Mouse (Mus musculus) adrenal gland, postnatal 25 days (tissue): ENCODE measurements around the gene Arhgap23. TPM values are rescaled to one million over a fixed set of nuclear protein-coding genes. Genes with fewer than 3 reads are reported as not detected.

Experiments used
- DNase-seq: peaks from one replicate; pipeline ENCODE4 v3.0.0; 2021; ENCODE audit warnings: mixed read lengths
- long read RNA-seq: library from polyadenylated mRNA; stranded (forward); transcript quantifications from one replicate; pipeline ENCODE4 v2.0.0, GENCODE M21; 2021
- total RNA-seq: library from RNA; stranded (reverse); gene quantifications from 2 replicates; pipeline ENCODE4 v1.2.3, GENCODE M21; 2021

Gene Arhgap23
- 29.5 and 37.8 TPM in 2 replicates for total RNA-seq
- long read RNA-seq, partial matches to known transcripts, result 5 of 24 reads
- long read RNA-seq, other reads (novel, unspliced or antisense), result 19 of 24 reads

DNA sequence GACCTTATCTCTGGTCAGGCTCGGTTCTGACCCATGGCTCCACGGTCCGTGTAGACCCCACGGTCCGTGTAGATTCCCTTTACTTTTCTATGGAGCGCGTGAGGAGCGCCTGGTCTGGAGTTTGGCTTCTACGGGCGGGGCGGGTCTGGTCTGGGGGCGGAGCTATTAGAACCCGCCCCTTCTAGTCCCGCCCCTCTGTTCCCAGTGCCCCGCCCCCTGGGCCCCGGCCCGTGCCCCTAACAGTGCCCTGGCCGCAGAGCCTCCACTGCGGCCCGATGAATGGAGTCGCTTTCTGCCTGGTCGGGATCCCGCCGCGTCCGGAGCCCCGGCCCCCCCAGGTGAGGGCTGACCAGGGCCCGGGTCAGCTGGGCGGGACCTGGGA, at the start of gene Arhgap23:
Gene Arhgap23, plus strand, starts transcription at position 204 of the 382 bp plus-strand sequence.
- DNase-seq, result peak; percentile 86

DNA sequence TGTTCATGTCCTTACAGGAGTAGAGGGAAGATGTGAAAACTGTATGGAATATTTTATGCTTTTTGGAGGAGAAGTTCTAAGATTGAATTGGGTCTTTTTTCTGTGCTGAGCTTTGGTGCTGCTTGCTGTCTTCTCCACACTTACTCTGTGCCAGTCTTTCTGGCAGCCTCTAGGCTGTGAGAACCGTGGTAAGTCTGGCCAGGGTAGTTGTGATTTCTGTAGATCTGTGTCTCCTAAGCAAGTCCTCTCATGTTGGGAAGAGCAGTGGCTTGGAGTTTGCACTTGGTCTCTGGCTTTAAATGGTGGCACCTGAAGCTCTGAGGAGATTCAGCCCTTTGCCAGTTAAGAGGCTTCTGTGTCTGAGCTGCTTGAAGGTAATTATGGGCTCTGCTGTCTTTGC, 49.8 kb upstream of the Arhgap23 start:
- no peak for DNase-seq

GRCm38 (mm10) chr11:97368501-97368900, 46.8 kb upstream of the Arhgap23 start:
- no peak for DNase-seq

DNA sequence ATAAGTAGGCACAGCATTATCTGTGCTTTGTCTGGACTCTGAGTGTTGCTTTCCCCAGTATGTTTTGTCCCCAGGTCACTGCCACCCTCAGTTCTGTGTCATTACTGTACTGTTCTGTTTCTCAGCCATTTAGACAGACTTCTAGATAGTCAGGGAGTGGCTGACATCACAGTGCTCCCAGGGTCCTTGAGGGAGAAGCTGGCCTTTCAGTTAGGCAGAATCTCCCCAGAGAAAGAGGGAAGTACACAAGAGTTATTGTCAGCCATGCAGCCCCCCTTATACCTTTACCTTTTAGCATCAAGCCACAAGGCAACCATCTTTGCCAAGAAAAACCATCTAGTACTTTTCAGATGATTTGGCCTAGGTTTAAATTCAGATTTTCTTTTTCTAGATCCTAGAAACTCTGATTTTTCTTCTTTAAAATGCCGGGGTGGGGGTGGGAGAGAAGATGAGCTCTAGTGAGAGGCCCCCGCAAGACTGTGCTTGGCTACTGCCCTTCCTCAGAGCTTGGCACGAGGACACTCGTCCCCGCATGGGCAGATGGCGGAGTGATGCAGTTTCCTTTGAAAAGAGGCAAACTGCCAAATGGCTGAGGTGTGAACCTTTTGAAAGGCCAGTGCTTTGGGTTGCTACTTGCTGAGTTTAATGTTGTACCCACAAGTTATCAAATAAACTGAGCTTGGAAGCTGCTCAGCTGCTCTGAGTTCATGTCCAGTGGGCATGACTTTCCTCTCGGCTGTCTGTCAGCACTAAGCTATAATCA, 44.8 kb upstream of the Arhgap23 start:
- no peak for DNase-seq

GRCm38 (mm10) chr11:97372159-97372864, 43.0 kb upstream of the Arhgap23 start:
- DNase-seq, result no peak

- no peak for DNase-seq
Observed at GRCm38 (mm10) chr11:97373402-97373801, 41.9 kb upstream of the Arhgap23 start.

DNA sequence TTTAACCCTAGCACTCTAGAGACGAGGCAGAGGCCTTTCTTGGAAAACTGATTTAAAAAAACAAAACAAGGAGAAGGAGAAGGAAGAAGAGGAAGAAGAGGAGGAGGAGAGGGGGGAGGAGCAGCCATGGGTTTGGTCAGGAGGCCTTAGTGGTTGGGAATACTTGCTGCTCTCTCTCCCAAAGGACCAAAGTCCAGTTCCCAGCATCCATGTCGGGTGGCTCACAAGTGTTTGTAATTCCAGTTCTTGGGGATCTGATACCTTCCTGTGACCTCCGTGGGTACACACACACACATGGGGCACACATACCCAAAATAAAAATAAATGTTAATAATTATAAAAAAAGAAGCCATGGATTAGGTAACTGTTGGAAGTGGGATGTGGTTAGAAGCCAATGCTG, 35.3 kb upstream of the Arhgap23 start:
- DNase-seq, result no peak

GRCm38 (mm10) chr11:97383017-97383416, 32.3 kb upstream of the Arhgap23 start:
- no peak for DNase-seq

GRCm38 (mm10) chr11:97383764-97384163, 31.6 kb upstream of the Arhgap23 start:
- no peak for DNase-seq

DNA sequence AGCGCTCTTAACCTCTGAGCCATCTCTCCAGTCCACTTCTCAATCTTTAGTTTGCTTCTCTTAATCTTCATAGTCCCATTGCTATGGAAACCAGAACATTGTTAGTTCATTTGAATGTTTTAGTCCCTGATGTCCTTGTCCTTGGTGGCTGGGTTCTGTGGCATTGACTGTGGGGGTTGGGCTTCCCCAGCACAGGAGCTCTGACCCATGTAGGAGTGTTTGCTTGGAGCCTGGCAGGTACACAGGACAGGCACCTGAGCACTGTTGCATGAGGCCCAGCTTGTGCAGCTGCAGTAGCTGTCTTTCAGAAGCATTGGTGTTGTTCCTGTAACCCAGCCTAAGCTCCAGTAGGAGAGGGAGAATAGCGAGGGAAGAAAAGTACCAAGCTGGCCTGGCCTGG, 27.5 kb upstream of the Arhgap23 start:
- DNase-seq, result peak; percentile 42

DNA sequence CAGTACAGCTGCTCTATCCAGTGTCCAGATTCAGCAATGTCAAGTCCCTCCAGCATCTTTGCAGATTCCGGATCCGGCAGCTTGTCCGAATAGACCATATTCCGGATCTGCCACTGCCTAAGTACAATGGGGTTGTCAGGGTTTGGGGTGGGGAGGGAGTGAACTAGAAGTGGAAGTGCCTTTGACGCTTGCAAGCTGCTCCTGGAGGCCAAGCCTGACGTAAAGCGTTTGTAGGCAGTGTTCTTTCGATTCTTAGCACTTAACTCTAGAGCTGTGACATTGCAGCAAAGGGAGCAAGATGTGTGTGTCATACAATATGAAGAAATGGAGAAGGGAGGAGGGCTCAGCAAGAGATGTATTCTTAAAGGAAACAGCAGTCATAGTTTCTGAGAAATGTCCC, 26.2 kb upstream of the Arhgap23 start:
- no peak for DNase-seq

DNA sequence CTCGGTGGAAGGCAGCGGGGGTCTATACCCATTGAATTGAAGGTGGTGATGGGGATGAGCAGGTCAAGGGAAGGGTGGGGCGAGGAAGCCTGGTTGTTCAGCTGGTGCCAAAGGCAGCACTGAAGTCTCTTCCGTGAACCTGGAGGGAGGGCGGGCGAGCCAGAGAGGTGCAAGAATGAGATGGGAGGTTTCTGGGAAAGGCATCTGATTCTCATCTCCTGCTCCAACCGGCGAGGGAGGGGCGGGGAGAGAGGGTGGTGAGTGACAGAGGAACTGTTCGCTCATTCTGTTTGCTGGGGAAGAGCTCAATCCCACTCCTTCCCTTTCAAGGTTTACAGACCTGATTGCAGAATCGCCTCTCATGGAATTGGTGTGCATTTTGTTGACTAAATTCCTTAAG, 21.7 kb upstream of the Arhgap23 start:
- no peak for DNase-seq

- DNase-seq, result no peak
Observed at GRCm38 (mm10) chr11:97394146-97394545, 21.2 kb upstream of the Arhgap23 start.

GRCm38 (mm10) chr11:97398506-97398905, 16.8 kb upstream of the Arhgap23 start:
- no peak for DNase-seq

- peak; percentile 82 for DNase-seq
Observed at GRCm38 (mm10) chr11:97399958-97400710, 15.2 kb upstream of the Arhgap23 start.

DNA sequence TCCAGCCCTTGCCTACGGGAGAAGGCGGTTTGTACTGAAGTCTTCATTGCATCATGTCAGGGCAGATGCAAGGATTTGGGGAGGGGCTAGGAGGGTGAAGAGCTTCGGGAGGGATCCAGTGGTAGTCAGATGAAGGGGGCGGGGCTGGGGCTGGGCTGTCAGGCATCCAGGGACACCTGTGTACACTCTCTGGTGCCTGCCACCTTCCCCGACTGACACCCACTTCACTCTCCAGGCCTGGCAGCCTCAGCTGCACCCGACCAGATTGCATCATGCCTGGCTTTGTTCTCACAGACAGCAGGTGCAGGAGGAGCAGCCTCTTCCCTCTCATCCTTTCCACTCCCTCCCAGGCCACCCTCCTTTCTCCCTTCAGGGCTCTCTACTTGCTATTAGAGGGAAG, 14.3 kb upstream of the Arhgap23 start:
- DNase-seq, result no peak

GRCm38 (mm10) chr11:97401686-97402435, 13.5 kb upstream of the Arhgap23 start:
- no peak for DNase-seq

DNA sequence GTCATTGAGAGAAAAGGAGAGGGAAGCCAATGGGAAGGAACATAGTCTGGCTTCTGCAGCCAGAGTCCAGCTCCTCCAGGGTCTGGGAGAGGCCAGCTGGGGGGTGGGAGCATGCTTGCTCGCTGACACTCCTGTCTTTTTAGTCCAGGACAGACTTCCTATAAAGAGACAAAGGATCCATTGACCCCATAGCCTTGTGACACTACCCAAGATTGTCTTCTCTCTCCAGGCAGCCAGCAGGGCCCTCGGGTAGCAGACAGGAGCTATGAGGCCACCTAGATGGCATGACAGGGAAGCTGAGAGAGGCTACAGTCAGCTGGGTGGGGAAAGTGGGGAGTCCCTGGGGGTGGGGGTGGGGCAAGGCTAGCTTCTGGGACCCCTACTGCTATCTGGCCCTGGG, 12.6 kb upstream of the Arhgap23 start:
- DNase-seq, result no peak

DNA sequence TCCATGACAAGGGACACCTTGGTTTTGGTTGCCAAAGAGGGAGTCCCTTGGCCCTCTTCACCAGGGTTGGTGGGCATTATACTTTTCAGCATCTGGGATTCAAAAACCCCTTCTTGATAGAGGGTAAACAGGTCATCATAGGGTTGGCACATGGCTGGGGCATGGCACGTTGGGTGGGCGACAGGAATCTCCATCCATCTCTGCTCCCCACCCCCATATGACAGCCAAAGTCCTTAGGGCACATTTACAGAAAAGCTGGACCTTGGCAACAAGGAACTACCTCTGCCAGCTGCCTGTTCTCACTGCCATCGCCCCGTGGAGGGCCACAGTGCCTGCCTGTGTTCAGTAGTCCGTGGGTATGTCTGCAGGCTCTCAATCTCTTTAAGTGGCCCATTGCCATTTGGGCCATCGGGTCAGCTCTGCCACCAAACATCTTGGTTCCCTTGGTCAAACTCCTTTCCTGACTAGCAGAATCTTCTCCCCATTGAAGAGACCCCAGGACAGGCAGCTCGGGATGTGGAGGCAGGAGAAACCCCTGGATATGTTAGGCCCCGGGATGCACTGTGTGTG, 11.6 kb upstream of the Arhgap23 start:
- no peak for DNase-seq

- DNase-seq, result peak; percentile 61
Observed at GRCm38 (mm10) chr11:97404184-97404760, 11.1 kb upstream of the Arhgap23 start.

GRCm38 (mm10) chr11:97404761-97405190, 10.6 kb upstream of the Arhgap23 start:
- DNase-seq, result no peak
